Mouse (Mus musculus) testis, adult 2 months (tissue): ENCODE data around the gene Cant1. TPM values are rescaled to one million over a fixed set of nuclear protein-coding genes. Genes with fewer than 3 reads are reported as not detected.

ENCODE experiments used
- H3K27ac ChIP-seq: fragments of 200-500 bp; 2 replicates; pipeline ENCODE4 v1.5.1; 2012; ENCODE audit warnings: low read depth, low read length; ENCODE audit not compliant: control insufficient read depth, insufficient read depth
- H3K27me3 ChIP-seq: fragments of 200-500 bp; 2 replicates; pipeline ENCODE4 v1.6.1; 2012; ENCODE audit warnings: mild to moderate bottlenecking, low read length, moderate library complexity; ENCODE audit not compliant: control insufficient read depth, insufficient read depth
- H3K36me3 ChIP-seq: fragments of 200-500 bp; 2 replicates; pipeline ENCODE4 v1.6.1; 2012; ENCODE audit warnings: mild to moderate bottlenecking, low read length; ENCODE audit not compliant: control insufficient read depth, insufficient read depth
- H3K4me1 ChIP-seq: fragments of 200-500 bp; 2 replicates; pipeline ENCODE4 v1.6.1; 2012; ENCODE audit warnings: low read length; ENCODE audit not compliant: control insufficient read depth, insufficient read depth
- H3K4me3 ChIP-seq: fragments of 200-500 bp; 2 replicates; pipeline ENCODE4 v1.5.1; 2012; ENCODE audit warnings: low read depth, mild to moderate bottlenecking, low read length, moderate library complexity, mixed read lengths; ENCODE audit not compliant: control insufficient read depth
- CTCF ChIP-seq: fragments of 200-500 bp; IDR thresholded peaks from 2 replicates; pipeline ENCODE4 v1.5.1; 2012; ENCODE audit warnings: low read depth, mild to moderate bottlenecking, inconsistent platforms, low read length, moderate library complexity; ENCODE audit not compliant: control insufficient read depth, insufficient read depth, insufficient replicate concordance
- POLR2A ChIP-seq: fragments of 200-500 bp; IDR thresholded peaks from 2 replicates; pipeline ENCODE4 v1.6.1; 2012; ENCODE audit warnings: low read depth, mild to moderate bottlenecking, inconsistent platforms, low read length, moderate library complexity; ENCODE audit not compliant: control insufficient read depth
- polyA plus RNA-seq: library from polyadenylated mRNA; depleted of rRNA; stranded (reverse); fragments of >200 nt; gene quantifications from 2 replicates; pipeline ENCODE4 v1.2.3, GENCODE M21; 2012

Gene Cant1
- polyA plus RNA-seq, 1 experiment, result 37.8 TPM

- Histone ChIP-seq H3K36me3 (no peaks in the 10 kb centered on the region), H3K4me1 (peaks cover 4% of the 10 kb centered on the region; the same call in 1 of the 2 replicates), H3K27ac (no peak overlapping the region), H3K27me3 (no peaks in the 10 kb centered on the region), H3K4me3 (no peak overlapping the region)
- TF ChIP-seq POLR2A (no peak), CTCF (no peak)
These were observed 23.8 kb upstream of the Cant1 start for GRCm38 (mm10) chr11:118442691-118443090.

- H3K36me3 ChIP-seq, result no peaks in the 10 kb centered on the region
- TF ChIP-seq CTCF (no peak), POLR2A (no peak)
- H3K27me3 ChIP-seq, result no peaks in the 10 kb centered on the region
- H3K4me3 ChIP-seq, result no peak overlapping the region
- peak overlapping the region; percentile 51; the same call in 1 of the 2 replicates for H3K27ac ChIP-seq
- H3K4me1 ChIP-seq, result peaks cover 10% of the 10 kb centered on the region
These were observed 20.0 kb upstream of the Cant1 start for GRCm38 (mm10) chr11:118438665-118439414.

- Histone ChIP-seq H3K27me3 (no peaks in the 10 kb centered on the region), H3K4me1 (peaks cover 13% of the 10 kb centered on the region), H3K27ac (no peak overlapping the region), H3K36me3 (no peaks in the 10 kb centered on the region), H3K4me3 (no peak overlapping the region)
- no peak for TF ChIP-seq POLR2A
- TF ChIP-seq CTCF, result no peak; the same call in 1 of the 2 replicates
These were observed 17.6 kb upstream of the Cant1 start for GRCm38 (mm10) chr11:118436471-118436935.

- H3K27me3 ChIP-seq, result no peaks in the 10 kb centered on the region
- H3K4me1 ChIP-seq, result peaks cover 16% of the 10 kb centered on the region
- H3K4me3 ChIP-seq, result no peak overlapping the region; the same call in 1 of the 2 replicates
- no peak overlapping the region for H3K27ac ChIP-seq
- TF ChIP-seq CTCF (no peak), POLR2A (no peak)
- H3K36me3 ChIP-seq, result no peaks in the 10 kb centered on the region
These were observed 15.2 kb upstream of the Cant1 start for GRCm38 (mm10) chr11:118434093-118434492.

GRCm38 (mm10) chr11:118433398-118433868 lies 14.5 kb upstream of the Cant1 start:
- no peak overlapping the region for H3K27ac ChIP-seq
- H3K4me1 ChIP-seq, result peaks cover 16% of the 10 kb centered on the region
- TF ChIP-seq POLR2A (no peak), CTCF (no peak)
- no peaks in the 10 kb centered on the region for H3K36me3 ChIP-seq
- no peak overlapping the region for H3K4me3 ChIP-seq
- H3K27me3 ChIP-seq, result no peaks in the 10 kb centered on the region

GRCm38 (mm10) chr11:118431100-118431948 lies 12.4 kb upstream of the Cant1 start:
- TF ChIP-seq CTCF, result no peak
- no peak for TF ChIP-seq POLR2A
- Histone ChIP-seq H3K27ac (no peak overlapping the region; the same call in 1 of the 2 replicates), H3K4me3 (no peak overlapping the region), H3K4me1 (peaks cover 12% of the 10 kb centered on the region), H3K27me3 (no peaks in the 10 kb centered on the region), H3K36me3 (no peaks in the 10 kb centered on the region)

- TF ChIP-seq POLR2A, result no peak
- no peak for TF ChIP-seq CTCF
- H3K27ac ChIP-seq, result peak overlapping the region; percentile 48; the same call in 1 of the 2 replicates
These were observed 11.5 kb upstream of the Cant1 start for GRCm38 (mm10) chr11:118430291-118430885.

More at GRCm38 (mm10) chr11:118430291-118430885, 11.5 kb upstream of the Cant1 start:
- Histone ChIP-seq H3K4me1 (peaks cover 12% of the 10 kb centered on the region), H3K36me3 (no peaks in the 10 kb centered on the region), H3K27me3 (no peaks in the 10 kb centered on the region), H3K4me3 (no peak overlapping the region)
